Mouse (Mus musculus) kidney, postnatal 0 days (tissue): ENCODE measurements around the gene Clstn3. TPM values are rescaled to one million over a fixed set of nuclear protein-coding genes. Genes with fewer than 3 reads are reported as not detected.
A peak's percentile ranks its signal among the peaks of the same experiment; 100 is the strongest.
"Not testable (repeated sequence)": the region's sequence is repeated elsewhere in the genome, so short reads cannot be mapped to it uniquely, and the experiment has no call there.

ENCODE experiments used
- ATAC-seq: fragments of 200-750 bp; cut with Nextera tagmentation; replicated peaks from 2 replicates; pipeline ENCODE4 v1.8.0; 2017; ENCODE audit warnings: low read depth, moderate number of reproducible peaks, moderate TSS enrichment, moderate library complexity; ENCODE audit not compliant: low FRiP score
- DNase-seq: peaks from one replicate; pipeline ENCODE4 v3.0.0-alpha.2; 2016; ENCODE audit warnings: low spot score
- H3K27ac ChIP-seq: fragments of 300-500 bp; sonication (generic); 2 replicates; pipeline ENCODE4 v1.5.1; 2014; ENCODE audit warnings: mild to moderate bottlenecking
- H3K27me3 ChIP-seq: fragments of 300-500 bp; sonication (generic); 2 replicates; pipeline ENCODE4 v1.6.1; 2014; ENCODE audit warnings: low read length, mixed read lengths; ENCODE audit not compliant: insufficient read depth
- H3K36me3 ChIP-seq: fragments of 300-500 bp; sonication (generic); 2 replicates; pipeline ENCODE4 v1.6.1; 2014; ENCODE audit warnings: low read length, mixed read lengths; ENCODE audit not compliant: insufficient read depth
- H3K4me1 ChIP-seq: fragments of 300-500 bp; sonication (generic); replicated peaks from 2 replicates; pipeline ENCODE4 v1.6.1; 2014; ENCODE audit warnings: antibody characterized with exemption, low read length, mixed read lengths; ENCODE audit not compliant: insufficient read depth
- H3K4me2 ChIP-seq: fragments of 300-500 bp; sonication (generic); 2 replicates; pipeline ENCODE4 v1.6.1; 2014; ENCODE audit warnings: mild to moderate bottlenecking, low read length, moderate library complexity, mixed read lengths
- H3K4me3 ChIP-seq: fragments of 300-500 bp; sonication (generic); replicated peaks from 2 replicates; pipeline ENCODE4 v1.5.1; 2014; ENCODE audit warnings: low read depth, low read length
- H3K9ac ChIP-seq: fragments of 300-500 bp; sonication (generic); 2 replicates; pipeline ENCODE4 v1.6.1; 2014; ENCODE audit warnings: low read depth, low read length
- H3K9me3 ChIP-seq: fragments of 300-500 bp; sonication (generic); replicated peaks from 2 replicates; pipeline ENCODE4 v1.6.1; 2016; ENCODE audit warnings: low read length, inconsistent platforms, mixed read lengths
- CTCF ChIP-seq: IDR thresholded peaks from 2 replicates; pipeline ENCODE4 v1.5.1; 2016; ENCODE audit warnings: antibody characterized with exemption, low read depth, mild to moderate bottlenecking, moderate library complexity
- WGBS: fragments of 180-500 bp; shearing (Covaris S2); extraction: QIAGEN DNeasy Blood & Tissue Kit; methylation state at CpG from one replicate; pipeline ENCODE4 v1.1.7; 2014; 5-methylcytosine and 5-hydroxymethylcytosine counted together
- polyA plus RNA-seq: library from polyadenylated mRNA; unstranded; fragments of >200 nt; fragmentation: Nextera tagmentation; extraction: Ambion mirVana; gene quantifications from 2 replicates; pipeline ENCODE4 v1.2.1, GENCODE M21; 2015

Gene Clstn3
- polyA plus RNA-seq, 1 experiment from 2014 or later: 2.5 TPM

GRCm38 (mm10) chr6:124408355-124408754 lies 56.2 kb downstream of the Clstn3 start:
- H3K9me3 ChIP-seq: no peaks in the 10 kb centered on the region

GRCm38 (mm10) chr6:124407180-124407579 lies 57.4 kb downstream of the Clstn3 start:
- Histone ChIP-seq H3K9ac (no peak overlapping the region), H3K4me1 (no peaks in the 10 kb centered on the region), H3K27ac (no peak overlapping the region), H3K9me3 (no peaks in the 10 kb centered on the region), H3K4me2 (no peak overlapping the region), H3K36me3 (peaks cover 26% of the 10 kb centered on the region), H3K27me3 (no peaks in the 10 kb centered on the region), H3K4me3 (no peak overlapping the region)
- TF ChIP-seq CTCF: no peak
- DNase-seq (no peak), ATAC-seq (0 out of 2 replicates have a peak, but pooled peaks have one; percentile 42)

More at GRCm38 (mm10) chr6:124408355-124408754, 56.2 kb downstream of the Clstn3 start:
- H3K27me3 ChIP-seq: no peaks in the 10 kb centered on the region
- H3K4me1 ChIP-seq: no peaks in the 10 kb centered on the region
- ATAC-seq: no peak
- 93% methylated on average over 5 of the region's 5 CpGs for WGBS
- H3K27ac ChIP-seq: no peak overlapping the region
- TF ChIP-seq CTCF: no peak
- peaks cover 14% of the 10 kb centered on the region for H3K36me3 ChIP-seq
- no peak overlapping the region for H3K4me2 ChIP-seq
- no peak for DNase-seq
- H3K4me3 ChIP-seq: no peak overlapping the region
- H3K9ac ChIP-seq: no peak overlapping the region

- DNase-seq (no peak), ATAC-seq (no peak)
- Histone ChIP-seq H3K9ac (no peak overlapping the region), H3K36me3 (peaks cover 31% of the 10 kb centered on the region), H3K4me1 (no peaks in the 10 kb centered on the region), H3K27me3 (no peaks in the 10 kb centered on the region), H3K9me3 (no peaks in the 10 kb centered on the region), H3K27ac (no peak overlapping the region), H3K4me3 (no peak overlapping the region), H3K4me2 (no peak overlapping the region)
- no peak for TF ChIP-seq CTCF
- WGBS: 93% methylated on average over 10 of the region's 10 CpGs
Measured at GRCm38 (mm10) chr6:124406326-124406725, 58.3 kb downstream of the Clstn3 start.

GRCm38 (mm10) chr6:124399738-124400137 lies 64.9 kb downstream of the Clstn3 start:
- H3K4me1 ChIP-seq: no peaks in the 10 kb centered on the region
- no peaks in the 10 kb centered on the region for H3K27me3 ChIP-seq
- no peak overlapping the region for H3K4me2 ChIP-seq
- no peak overlapping the region for H3K9ac ChIP-seq
- no peak for DNase-seq
- no peak for TF ChIP-seq CTCF
- peaks cover 69% of the 10 kb centered on the region for H3K36me3 ChIP-seq
- no peak overlapping the region for H3K27ac ChIP-seq
- WGBS: 93% methylated on average over 6 of the region's 6 CpGs
- no peak overlapping the region for H3K4me3 ChIP-seq
- no peaks in the 10 kb centered on the region for H3K9me3 ChIP-seq
- no peak for ATAC-seq

GRCm38 (mm10) chr6:124394991-124395390 lies 69.6 kb downstream of the Clstn3 start:
- not testable (repeated sequence) for H3K27ac ChIP-seq, H3K9me3 ChIP-seq, H3K9ac ChIP-seq, DNase-seq, H3K4me3 ChIP-seq, H3K4me1 ChIP-seq, ATAC-seq, H3K27me3 ChIP-seq, H3K4me2 ChIP-seq
- 93% methylated on average over 3 of the region's 3 CpGs for whole genome bisulfite sequencing
- H3K36me3 ChIP-seq: peaks cover 28% of the 10 kb centered on the region

Other genes with a start within 250 kb of the Clstn3 start
- gene Vmn2r27, start 232.9 kb downstream of the Clstn3 start, polyA plus RNA-seq: not detected in 2 replicates
- gene Cd163, start 160.1 kb downstream of the Clstn3 start, polyA plus RNA-seq: 0.75 and 0.88 TPM in 2 replicates
- 36.4 and 39.4 TPM in 2 replicates for gene Pex5, start 49.7 kb downstream of the Clstn3 start, polyA plus RNA-seq
- 2.8 and 3.0 TPM in 2 replicates for gene C1rl, start 28.3 kb upstream of the Clstn3 start, polyA plus RNA-seq
- gene C1ra, start 47.6 kb upstream of the Clstn3 start, polyA plus RNA-seq: 18.2 and 20.5 TPM in 2 replicates
- 29.9 and 32.8 TPM in 2 replicates for gene C1s1, start 77.6 kb upstream of the Clstn3 start, polyA plus RNA-seq
- 0.05 and 0.06 TPM in 2 replicates for gene C1rb, start 105.5 kb upstream of the Clstn3 start, polyA plus RNA-seq
- gene C1s2, start 171.3 kb upstream of the Clstn3 start, polyA plus RNA-seq: 0.34 and 0.51 TPM in 2 replicates
- 90.6 and 93.4 TPM in 2 replicates for gene Lpcat3, start 198.2 kb upstream of the Clstn3 start, polyA plus RNA-seq
- gene Emg1, start 247.4 kb upstream of the Clstn3 start, polyA plus RNA-seq: 166 and 183 TPM in 2 replicates
- gene Phb2, start 247.5 kb upstream of the Clstn3 start, polyA plus RNA-seq: 404 and 411 TPM in 2 replicates